Mouse (Mus musculus) embryo, embryonic 11 days (tissue): ENCODE data around the gene Samd4b.

Experiments used
- DNase-seq: peaks from one replicate; pipeline ENCODE4 v3.0.0-alpha.2; 2015

Gene Samd4b

GRCm38 (mm10) chr7:28586663-28587411 lies 11.1 kb downstream of the Samd4b start:
- no peak for DNase-seq

- no peak for DNase-seq
Measured at GRCm38 (mm10) chr7:28585001-28585400, 12.9 kb downstream of the Samd4b start.

- DNase-seq: no peak
Measured at GRCm38 (mm10) chr7:28584468-28584867, 13.5 kb downstream of the Samd4b start.

- no peak for DNase-seq
Measured at GRCm38 (mm10) chr7:28583570-28584344, 14.2 kb downstream of the Samd4b start.

- DNase-seq: no peak
Measured at GRCm38 (mm10) chr7:28582841-28583240, 15.1 kb downstream of the Samd4b start.

GRCm38 (mm10) chr7:28581721-28582120 lies 16.2 kb downstream of the Samd4b start:
- no peak for DNase-seq

- no peak for DNase-seq
Measured at GRCm38 (mm10) chr7:28579826-28580225, 18.1 kb downstream of the Samd4b start.

- DNase-seq: no peak
Measured at GRCm38 (mm10) chr7:28578543-28579053, 19.3 kb downstream of the Samd4b start.

GRCm38 (mm10) chr7:28577826-28578542 lies 20.0 kb downstream of the Samd4b start:
- no peak for DNase-seq

GRCm38 (mm10) chr7:28576271-28576914 lies 21.6 kb downstream of the Samd4b start:
- no peak for DNase-seq

GRCm38 (mm10) chr7:28575597-28575996 lies 22.3 kb downstream of the Samd4b start:
- no peak for DNase-seq

GRCm38 (mm10) chr7:28573236-28573635 lies 24.7 kb downstream of the Samd4b start:
- DNase-seq: no peak

- DNase-seq: no peak
Measured at GRCm38 (mm10) chr7:28572689-28573088, 25.3 kb downstream of the Samd4b start.

- DNase-seq: no peak
Measured at GRCm38 (mm10) chr7:28570982-28571682, 26.8 kb downstream of the Samd4b start.

GRCm38 (mm10) chr7:28570291-28570981 lies 27.5 kb downstream of the Samd4b start:
- DNase-seq: no peak

GRCm38 (mm10) chr7:28568253-28568652 lies 29.7 kb downstream of the Samd4b start:
- DNase-seq: peak; percentile 75

- DNase-seq: no peak
Measured at GRCm38 (mm10) chr7:28567539-28567938, 30.4 kb downstream of the Samd4b start.

GRCm38 (mm10) chr7:28565407-28565806 lies 32.5 kb downstream of the Samd4b start:
- no peak for DNase-seq

GRCm38 (mm10) chr7:28562951-28563350 lies 35.0 kb downstream of the Samd4b start:
- no peak for DNase-seq

- DNase-seq: no peak
Measured at GRCm38 (mm10) chr7:28562371-28562770, 35.6 kb downstream of the Samd4b start.

GRCm38 (mm10) chr7:28561967-28562366 lies 36.0 kb downstream of the Samd4b start:
- no peak for DNase-seq
